Mouse (Mus musculus): ENCODE measurements around the gene Catsperz.
"Not testable (repeated sequence)": the region's sequence is repeated elsewhere in the genome, so short reads cannot be mapped to it uniquely, and the experiment has no call there.

The Catsperz gene

GRCm38 (mm10) chr19:6907811-6908540 lies 17.2 kb downstream of the Catsperz start:
- DNase-seq (ENCODE audit: low read depth, low spot score) = no peak

- no peak for DNase-seq (ENCODE audit: low read depth, low spot score)
Observed at GRCm38 (mm10) chr19:6907094-6907493, 18.1 kb downstream of the Catsperz start.

GRCm38 (mm10) chr19:6906199-6906598 lies 19.0 kb downstream of the Catsperz start:
- DNase-seq (ENCODE audit: low read depth, low spot score) = no peak

GRCm38 (mm10) chr19:6905498-6906159 lies 19.6 kb downstream of the Catsperz start:
- no peak for DNase-seq (ENCODE audit: low read depth, low spot score)

GRCm38 (mm10) chr19:6904846-6905245 lies 20.3 kb downstream of the Catsperz start:
- DNase-seq (ENCODE audit: low read depth, low spot score) = no peak

GRCm38 (mm10) chr19:6903031-6903430 lies 22.1 kb downstream of the Catsperz start:
- no peak for DNase-seq (ENCODE audit: low read depth, low spot score)

- DNase-seq (ENCODE audit: low read depth, low spot score) = no peak
Observed at GRCm38 (mm10) chr19:6899641-6900040, 25.5 kb downstream of the Catsperz start.

- DNase-seq (ENCODE audit: low read depth, low spot score) = not testable (repeated sequence)
Observed at GRCm38 (mm10) chr19:6895608-6896305, 29.4 kb downstream of the Catsperz start.

- DNase-seq (ENCODE audit: low read depth, low spot score) = no peak
Observed at GRCm38 (mm10) chr19:6893731-6894451, 31.3 kb downstream of the Catsperz start.

GRCm38 (mm10) chr19:6892512-6892911 lies 32.7 kb downstream of the Catsperz start:
- no peak for DNase-seq (ENCODE audit: low read depth, low spot score)

- no peak for DNase-seq (ENCODE audit: low read depth, low spot score)
Observed at GRCm38 (mm10) chr19:6877965-6878364, 47.2 kb downstream of the Catsperz start.

- no peak for DNase-seq (ENCODE audit: low read depth, low spot score)
Observed at GRCm38 (mm10) chr19:6876799-6877198, 48.4 kb downstream of the Catsperz start.

- no peak for DNase-seq (ENCODE audit: low read depth, low spot score)
Observed at GRCm38 (mm10) chr19:6875834-6876233, 49.3 kb downstream of the Catsperz start.

GRCm38 (mm10) chr19:6874257-6874656 lies 50.9 kb downstream of the Catsperz start:
- no peak for DNase-seq (ENCODE audit: low read depth, low spot score)

- DNase-seq (ENCODE audit: low read depth, low spot score) = no peak
Observed at GRCm38 (mm10) chr19:6872701-6873100, 52.5 kb downstream of the Catsperz start.
